Mouse (Mus musculus) common myeloid progenitor, adult 5-6 weeks (primary cell): ENCODE measurements at regions not wholly inside any gene's neighbourhood (a gene's known extent, or its start where the extent isn't known, plus 50 kb on each side); places are given as distances from the start of the nearest gene placed in this dataset.

Experiments
- ATAC-seq: replicated peaks from 2 replicates; pipeline ENCODE4 v1.8.0; 2016; ENCODE audit warnings: low read depth, mild to moderate bottlenecking, moderate TSS enrichment, inconsistent platforms; ENCODE audit not compliant: poor library complexity, severe bottlenecking

DNA sequence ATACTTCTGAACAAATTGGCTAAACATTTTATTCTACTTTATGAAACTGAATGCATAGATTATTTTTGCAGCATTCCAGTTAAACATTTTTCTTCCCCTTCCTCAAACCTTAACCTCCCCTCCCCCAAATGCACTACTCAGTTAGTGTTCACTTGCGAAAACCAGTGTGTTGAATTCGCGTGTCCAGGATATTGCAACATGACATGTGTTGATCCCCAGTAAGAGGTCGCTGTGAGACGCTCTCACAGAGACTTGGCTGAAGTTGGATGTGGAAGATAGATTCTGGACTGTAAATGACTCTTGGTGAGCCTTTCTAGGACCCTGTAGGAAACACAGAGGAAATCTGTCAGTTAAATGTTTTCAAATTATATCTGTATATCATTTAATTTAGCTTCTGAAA lies 221.0 kb upstream of the Zic1 start:
- 0 out of 2 replicates have a peak, but pooled peaks have one; percentile 8 for ATAC-seq

DNA sequence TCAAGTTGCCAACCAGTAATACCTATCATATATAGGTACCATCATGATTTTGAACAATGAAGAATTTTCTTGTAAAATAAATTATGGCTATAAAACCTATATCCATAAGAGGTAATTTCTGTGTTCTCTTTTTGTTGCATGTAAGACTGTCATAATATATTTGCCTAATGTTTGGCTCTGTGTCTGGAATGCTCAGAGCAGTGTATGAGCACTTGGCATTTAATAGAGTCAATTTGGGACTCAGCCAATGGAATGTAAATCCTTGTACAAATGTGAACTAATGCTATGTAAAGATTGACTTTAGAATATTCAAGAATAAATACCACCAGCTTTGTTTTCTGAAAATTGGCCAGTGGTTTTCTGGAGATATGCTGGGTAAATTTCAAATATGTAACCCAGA lies 208.5 kb upstream of the Zic1 start:
- ATAC-seq: no peak

DNA sequence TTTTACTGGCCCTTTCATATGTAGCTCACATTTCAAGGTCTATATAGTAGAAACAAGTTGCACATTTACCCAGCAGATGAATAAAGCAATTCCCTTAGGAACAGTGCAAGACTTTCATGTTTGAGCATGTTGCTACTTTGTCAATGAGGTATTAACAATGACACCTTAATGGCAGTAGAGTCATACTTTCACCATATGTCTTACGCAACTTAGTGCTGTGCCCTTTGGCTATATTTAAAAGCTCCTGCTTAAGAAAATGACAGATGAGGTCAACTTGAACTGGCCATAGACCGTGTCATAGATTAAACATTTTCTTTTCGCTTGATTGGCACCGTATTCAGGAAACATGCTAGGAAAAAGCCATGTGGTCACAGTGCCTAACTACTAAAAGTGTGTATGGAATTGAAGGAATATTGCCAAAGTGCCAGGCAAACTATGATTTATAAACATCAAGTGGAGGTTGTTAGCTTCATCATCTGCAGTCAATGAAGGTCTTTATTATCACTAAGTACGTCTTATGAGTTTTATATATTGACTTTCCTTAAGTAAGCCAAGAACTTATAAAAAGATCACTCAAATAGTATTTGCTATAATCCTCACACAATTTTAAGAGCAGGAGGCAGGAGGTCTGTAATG lies 200.5 kb upstream of the Zic1 start:
- ATAC-seq: no peak

DNA sequence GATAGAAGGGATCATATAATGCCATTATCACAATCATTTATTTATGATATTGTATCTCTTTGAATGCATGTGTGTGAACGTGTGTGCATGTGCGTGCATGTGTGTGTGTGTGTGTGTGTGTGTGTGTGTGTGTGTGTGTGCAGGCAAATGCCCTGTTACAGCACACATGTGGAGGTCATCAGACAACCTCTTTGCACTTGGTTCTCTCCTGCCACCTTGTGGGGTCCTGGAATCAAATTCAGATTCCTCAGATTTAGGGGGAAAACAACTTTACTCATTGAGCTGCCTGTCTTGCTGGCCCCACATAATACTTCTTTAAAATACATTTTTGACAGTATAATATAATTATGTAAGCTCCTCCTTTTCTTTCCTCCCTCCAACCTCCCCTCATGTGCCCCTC lies 195.7 kb upstream of the Zic1 start:
- ATAC-seq: no peak

DNA sequence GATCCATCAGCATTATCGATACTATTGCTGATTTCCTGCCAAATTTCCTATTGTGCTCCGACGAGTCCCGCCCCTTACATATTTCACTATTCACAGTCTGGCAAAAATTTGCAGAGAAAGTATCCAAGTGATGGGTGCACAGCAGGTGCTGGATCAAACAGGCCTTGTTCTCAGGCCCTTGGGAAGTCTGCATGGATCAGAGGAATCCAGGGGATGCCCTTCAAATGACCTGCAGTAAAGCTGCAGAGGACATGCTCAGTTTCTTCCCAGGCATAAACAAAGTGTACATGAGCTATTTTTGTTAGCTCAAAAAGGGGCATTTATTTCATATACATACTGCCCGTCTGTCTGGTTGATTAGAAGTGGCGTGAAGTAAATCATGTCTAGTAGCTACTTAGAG lies 194.2 kb upstream of the Zic1 start:
- no peak for ATAC-seq

DNA sequence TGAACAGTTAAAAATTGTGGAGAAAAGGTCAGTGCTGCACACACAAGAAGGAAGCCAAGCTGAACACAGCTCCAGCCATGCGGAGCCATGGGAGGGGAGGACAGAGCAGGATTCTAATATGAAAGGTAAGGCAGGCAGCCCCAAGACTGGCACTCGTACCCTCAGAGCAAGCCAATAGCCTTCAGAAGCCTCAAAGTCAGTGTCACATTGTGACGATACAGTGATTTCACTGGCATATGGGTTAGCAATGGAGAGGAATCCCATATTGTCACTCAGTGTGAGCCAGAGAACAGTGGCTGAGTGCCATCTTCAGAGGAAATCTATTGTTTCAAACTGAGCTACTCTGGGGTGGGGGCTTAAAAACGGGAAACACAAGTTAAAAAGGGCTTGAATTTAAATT lies 181.4 kb upstream of the Zic1 start:
- no peak for ATAC-seq

DNA sequence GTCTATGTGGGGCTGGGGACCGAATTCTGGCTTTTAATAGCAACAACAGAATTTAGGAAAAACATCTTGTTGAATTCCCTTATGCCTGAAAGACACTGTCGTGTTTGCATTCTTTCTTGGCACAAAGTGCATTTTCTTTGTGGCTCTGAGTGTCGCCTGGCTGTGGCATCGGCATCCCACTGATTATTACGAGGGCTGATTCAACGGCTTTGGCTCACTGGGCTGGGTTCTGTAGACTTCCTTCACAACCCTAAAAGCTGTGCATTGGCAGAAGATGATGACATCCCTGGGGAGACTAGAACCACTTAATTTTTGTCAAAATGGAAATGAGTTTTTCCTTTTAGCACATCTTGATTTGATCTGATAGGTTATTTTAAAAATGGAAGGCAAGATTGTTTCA lies 179.8 kb upstream of the Zic1 start:
- ATAC-seq: no peak

DNA sequence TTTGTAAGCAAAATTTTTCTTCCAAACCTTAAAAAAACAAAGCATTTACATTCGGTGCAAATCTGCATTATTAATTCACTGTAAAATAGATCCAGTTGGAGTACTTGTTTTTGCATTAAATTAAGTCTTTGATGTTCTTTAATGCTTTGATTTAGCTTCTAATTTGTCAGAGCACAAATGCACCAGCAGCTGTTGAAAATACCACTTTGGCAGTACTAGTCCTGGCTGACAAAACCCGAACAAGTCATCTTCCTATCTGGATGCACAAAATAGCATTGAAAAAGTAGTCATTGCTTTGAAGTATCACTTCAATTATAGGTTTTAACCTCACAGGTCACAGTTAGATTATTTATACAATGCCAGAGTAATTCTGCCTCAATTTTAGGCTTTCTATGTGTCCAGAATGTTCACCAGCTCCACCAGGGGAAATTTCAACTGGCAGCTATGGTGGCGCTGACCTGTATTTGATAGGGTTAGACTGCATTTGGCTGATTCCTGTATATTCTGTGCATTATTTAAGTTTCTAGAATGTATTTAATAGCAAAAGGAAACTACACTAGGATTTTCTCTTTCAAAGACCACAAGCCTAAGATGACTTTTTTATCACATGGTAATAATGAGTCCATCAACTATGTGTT lies 163.3 kb upstream of the Zic1 start:
- no peak for ATAC-seq

DNA sequence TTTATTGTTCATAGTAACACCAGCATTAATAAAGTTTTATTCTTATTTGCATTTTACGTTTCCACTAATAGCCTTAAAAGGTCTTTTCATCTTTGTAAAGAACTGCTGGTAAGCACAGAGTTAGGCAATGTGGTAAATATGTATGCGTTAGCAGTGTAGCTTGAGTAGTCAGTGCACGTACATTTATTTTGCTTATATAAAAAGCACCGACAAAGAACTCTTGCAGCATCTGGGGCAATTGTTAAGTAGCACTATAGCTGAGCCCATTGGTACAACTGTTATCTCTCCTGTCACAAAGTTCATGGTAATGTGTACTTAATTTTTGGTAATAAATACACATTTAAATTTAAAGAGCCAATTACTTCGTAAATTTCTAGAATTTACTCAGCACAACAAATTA lies 162.8 kb upstream of the Zic1 start:
- no peak for ATAC-seq

DNA sequence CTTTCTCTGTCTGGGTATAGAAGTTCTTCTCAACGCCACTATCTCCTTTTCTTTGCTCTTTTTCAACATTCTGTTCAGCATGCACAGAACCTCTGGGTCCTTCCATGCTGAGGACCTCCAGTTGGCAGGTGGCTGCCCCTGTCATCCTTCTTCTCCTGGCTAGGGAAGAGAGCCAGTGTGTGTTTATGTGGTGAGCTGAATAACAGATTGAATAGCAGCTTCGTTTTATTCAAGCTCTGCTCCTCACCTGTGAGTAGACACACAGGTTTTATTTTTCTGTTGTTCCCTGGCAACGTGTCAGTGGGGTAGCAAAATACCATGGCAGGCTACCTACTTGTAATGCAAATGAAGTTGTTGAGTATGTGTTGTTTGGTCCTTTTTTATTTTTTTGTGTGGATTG lies 154.9 kb upstream of the Zic1 start:
- no peak for ATAC-seq

DNA sequence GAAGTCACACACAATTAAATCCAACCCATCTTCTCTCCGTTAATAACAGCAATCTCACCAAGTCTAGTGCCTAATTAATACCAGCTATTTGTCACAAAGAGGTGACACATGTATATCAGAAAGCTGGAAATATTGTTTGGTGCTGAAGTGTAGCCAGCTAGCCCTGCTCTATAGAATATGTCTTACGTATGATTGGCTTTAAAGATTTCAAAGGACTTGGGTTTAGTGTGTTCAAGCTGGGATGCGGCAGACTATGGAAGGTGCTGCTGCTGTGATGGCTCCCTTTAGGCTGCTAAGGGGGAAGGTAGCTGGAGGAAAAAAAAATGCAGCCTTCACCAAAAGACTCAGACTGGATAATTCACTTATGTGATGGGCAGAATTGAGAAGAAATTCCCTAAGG lies 144.1 kb upstream of the Zic1 start:
- ATAC-seq: no peak

DNA sequence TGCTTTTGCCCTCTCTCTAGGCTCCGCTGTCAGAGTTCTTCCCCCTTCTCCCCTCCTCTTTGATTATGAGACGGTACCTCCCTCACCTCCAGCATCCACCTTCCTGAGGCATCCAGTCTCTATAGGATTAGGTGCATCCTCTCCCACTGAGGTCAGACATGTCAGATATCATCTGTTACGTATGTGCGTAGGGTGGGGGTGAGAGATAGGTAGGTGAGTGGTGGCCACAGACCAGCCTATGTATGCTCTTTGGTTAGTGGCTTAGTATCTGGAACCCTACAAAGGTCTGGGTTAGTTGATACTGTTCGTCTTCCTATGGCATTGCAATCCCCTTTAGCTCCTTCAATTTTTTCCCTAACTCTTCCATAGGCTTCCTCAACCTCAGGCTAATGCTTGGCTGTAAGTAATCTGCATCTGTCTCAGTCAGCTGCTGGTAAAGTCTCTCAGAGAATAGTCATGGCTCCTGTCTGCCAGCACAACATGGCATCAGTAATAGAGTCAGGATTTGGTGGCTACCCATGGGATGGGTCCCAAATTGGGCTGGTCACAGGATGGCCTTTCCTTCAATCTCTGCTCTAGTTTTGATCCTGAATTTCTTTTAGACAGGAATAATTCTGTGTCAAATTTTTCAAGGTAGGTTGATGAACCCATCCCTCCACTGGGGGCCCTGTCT lies 138.2 kb upstream of the Zic1 start:
- no peak for ATAC-seq

DNA sequence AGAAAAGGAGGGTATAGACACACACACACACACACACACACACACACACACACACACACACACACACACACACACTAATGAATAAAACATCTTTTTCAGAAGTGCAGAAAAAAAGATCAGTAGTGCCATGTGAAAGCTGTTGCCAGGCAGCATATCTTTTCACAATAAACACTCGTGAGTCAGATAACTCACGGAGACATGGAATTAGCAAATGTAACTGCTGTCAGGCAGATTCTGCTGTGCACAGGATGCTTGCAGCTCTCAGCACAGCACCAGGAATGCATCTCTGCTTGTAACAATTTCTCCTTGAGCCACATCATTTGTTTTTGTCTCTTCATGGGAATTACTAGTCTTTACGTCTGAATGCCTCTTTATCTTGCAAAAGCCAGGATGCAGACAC lies 111.0 kb upstream of the Zic1 start:
- ATAC-seq: no peak

DNA sequence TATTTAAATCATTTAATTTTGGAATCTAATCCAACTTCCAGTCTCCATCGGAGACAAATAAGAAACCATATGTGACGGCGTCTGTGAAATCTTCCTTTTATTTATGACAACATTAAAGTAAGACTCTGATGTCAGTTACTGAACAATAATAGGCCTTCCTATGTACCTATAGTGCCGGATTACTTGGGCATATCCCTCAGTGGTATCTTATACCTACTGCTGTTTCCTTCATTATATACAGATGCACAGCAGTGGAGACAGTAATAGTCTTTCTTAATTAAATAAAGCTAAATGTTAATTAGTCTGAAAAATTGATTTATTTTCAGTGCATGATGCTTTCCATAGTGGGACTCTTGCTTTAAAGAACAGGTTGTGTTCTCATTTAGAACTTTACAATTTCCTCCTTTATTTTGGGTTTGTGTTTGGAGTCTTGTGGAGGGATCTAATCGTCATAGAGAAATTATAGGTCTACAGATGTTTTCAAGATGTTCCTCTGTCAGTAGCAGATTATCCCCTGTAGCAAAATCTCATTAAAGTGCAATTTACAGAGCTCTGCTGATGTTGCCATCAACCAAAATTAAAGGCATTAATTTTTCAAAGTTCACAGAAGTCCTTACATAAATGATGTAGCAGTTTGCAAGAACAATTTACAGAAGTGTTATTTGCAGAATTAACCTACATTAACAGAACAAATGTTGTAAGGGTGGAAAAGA lies 97.3 kb upstream of the Zic1 start:
- ATAC-seq: no peak

DNA sequence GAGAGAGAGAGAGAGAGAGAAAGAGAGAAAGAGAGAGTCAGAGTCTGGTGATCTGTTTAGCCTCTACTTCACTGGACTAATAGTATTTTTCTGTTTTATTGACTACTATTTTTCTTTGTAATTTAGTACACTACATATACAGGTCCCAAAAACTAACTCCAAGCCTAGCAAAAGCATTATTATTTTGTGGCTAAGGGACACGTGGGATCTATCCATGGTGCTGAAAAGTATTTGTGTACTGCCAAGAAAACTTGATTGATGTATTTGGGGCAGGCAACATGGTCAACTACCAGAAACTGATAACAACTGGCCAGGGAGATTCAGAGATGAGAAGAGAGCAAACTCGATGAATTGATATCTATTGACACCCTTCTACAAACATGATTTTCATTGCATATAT lies 94.3 kb upstream of the Zic1 start:
- no peak for ATAC-seq

DNA sequence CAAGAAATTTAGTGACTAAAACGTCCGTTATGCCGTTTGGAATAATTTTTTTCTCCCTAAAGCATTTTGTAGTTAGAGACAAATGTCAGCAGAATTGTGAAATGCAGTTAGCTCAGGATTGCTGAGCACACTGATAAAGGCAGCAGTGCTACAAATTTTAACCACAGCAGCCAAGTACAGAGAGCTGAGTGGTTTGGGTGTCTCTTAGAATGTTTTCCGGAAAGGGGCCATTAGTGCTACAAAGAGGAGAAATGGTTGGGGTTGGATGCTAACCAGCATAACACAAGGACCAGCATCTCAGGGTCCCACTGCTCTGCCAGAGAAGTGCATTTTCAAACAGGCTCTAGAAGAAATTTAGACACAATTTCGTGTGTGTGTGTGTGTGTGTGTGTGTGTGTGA lies 91.2 kb upstream of the Zic1 start:
- ATAC-seq: no peak

DNA sequence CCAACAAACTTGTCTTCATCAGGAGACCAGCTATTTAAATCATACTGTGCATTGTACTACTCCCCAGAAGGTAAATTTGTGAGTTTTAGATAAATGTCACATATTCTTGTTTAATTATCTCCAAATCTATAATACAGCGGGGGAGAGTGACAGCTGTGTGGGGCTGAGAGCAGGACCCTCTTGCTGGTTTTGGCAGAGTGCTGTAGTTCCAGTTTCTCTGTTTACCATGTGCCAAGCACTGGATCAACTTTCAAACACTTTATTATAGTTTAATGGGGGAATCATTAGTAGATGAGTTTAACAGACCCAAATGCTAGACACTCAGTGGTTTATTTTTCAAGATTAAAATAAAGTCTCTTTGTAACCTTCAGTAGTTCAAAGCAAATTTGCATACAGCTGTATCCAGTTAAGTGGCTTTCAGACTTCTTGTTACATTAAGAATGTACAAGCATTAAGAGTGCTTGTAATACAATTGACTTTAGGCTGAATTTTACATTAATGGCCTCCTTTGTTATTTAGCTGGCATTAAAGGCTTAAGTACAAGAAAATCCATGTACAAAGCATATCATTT lies 90.7 kb upstream of the Zic1 start:
- no peak for ATAC-seq

DNA sequence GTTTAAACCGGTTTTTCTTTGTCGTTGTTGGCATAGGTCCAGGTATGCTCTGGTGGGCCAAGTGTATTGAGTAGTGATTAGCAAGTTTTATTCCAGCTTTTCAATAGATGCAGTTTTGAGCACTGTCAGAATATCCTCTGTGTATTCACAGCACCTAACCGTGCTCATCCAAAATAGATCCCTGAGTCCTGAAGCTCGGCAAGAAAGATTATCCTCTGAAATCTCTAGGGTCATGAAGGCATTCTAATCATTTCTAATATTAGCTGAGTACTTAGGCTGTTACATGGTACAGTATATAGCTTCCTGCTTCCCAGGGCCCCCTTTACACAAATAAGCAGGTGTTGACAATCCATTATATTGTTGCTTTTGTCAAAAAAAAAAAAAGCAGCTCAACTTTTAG lies 73.5 kb upstream of the Zic1 start:
- ATAC-seq: no peak
